Mouse (Mus musculus): ENCODE measurements at regions not wholly inside any gene's neighbourhood (a gene's known extent, or its start where the extent isn't known, plus 50 kb on each side); places are given as distances from the start of the nearest gene placed in this dataset.

- DNase-seq (ENCODE audit: low read depth, low spot score), result no peak
Measured at GRCm38 (mm10) chr12:13834723-13835122, 317.1 kb downstream of the Fam84a start.

- DNase-seq (ENCODE audit: low read depth, low spot score), result no peak
Measured at GRCm38 (mm10) chr12:13825899-13826298, 326.0 kb downstream of the Fam84a start.

GRCm38 (mm10) chr12:13815500-13815899 lies 336.4 kb downstream of the Fam84a start:
- no peak for DNase-seq (ENCODE audit: low read depth, low spot score)

GRCm38 (mm10) chr12:13810155-13810515 lies 341.7 kb downstream of the Fam84a start:
- DNase-seq (ENCODE audit: low read depth, low spot score), result no peak

GRCm38 (mm10) chr12:13809291-13810154 lies 342.3 kb downstream of the Fam84a start:
- no peak for DNase-seq (ENCODE audit: low read depth, low spot score)

- no peak for DNase-seq (ENCODE audit: low read depth, low spot score)
Measured at GRCm38 (mm10) chr12:13779752-13780151, 372.1 kb downstream of the Fam84a start.

- DNase-seq (ENCODE audit: low read depth, low spot score), result no peak
Measured at GRCm38 (mm10) chr12:13776687-13777086, 375.2 kb downstream of the Fam84a start.

GRCm38 (mm10) chr12:13769696-13770095 lies 382.2 kb downstream of the Fam84a start:
- no peak for DNase-seq (ENCODE audit: low read depth, low spot score)

- no peak for DNase-seq (ENCODE audit: low read depth, low spot score)
Measured at GRCm38 (mm10) chr12:13769156-13769555, 382.7 kb downstream of the Fam84a start.

GRCm38 (mm10) chr12:13766486-13766885 lies 385.4 kb downstream of the Fam84a start:
- DNase-seq (ENCODE audit: low read depth, low spot score), result no peak

GRCm38 (mm10) chr12:13753878-13754277 lies 398.0 kb downstream of the Fam84a start:
- no peak for DNase-seq (ENCODE audit: low read depth, low spot score)

GRCm38 (mm10) chr12:13744323-13744931 lies 407.4 kb downstream of the Fam84a start:
- DNase-seq (ENCODE audit: low read depth, low spot score), result no peak

- no peak for DNase-seq (ENCODE audit: low read depth, low spot score)
Measured at GRCm38 (mm10) chr12:13729901-13730637, 421.8 kb downstream of the Fam84a start.

- no peak for DNase-seq (ENCODE audit: low read depth, low spot score)
Measured at GRCm38 (mm10) chr12:13728986-13729385, 422.9 kb downstream of the Fam84a start.

GRCm38 (mm10) chr12:13724511-13724910 lies 427.3 kb downstream of the Fam84a start:
- no peak for DNase-seq (ENCODE audit: low read depth, low spot score)

GRCm38 (mm10) chr12:13709806-13710205 lies 440.9 kb downstream of the Nbas start:
- no peak for DNase-seq (ENCODE audit: low read depth, low spot score)

GRCm38 (mm10) chr12:13707747-13708146 lies 438.8 kb downstream of the Nbas start:
- DNase-seq (ENCODE audit: low read depth, low spot score), result no peak

GRCm38 (mm10) chr12:13706510-13706909 lies 437.6 kb downstream of the Nbas start:
- peak; percentile 20 for DNase-seq (ENCODE audit: low read depth, low spot score)

- DNase-seq (ENCODE audit: low read depth, low spot score), result no peak
Measured at GRCm38 (mm10) chr12:13703604-13704003, 434.7 kb downstream of the Nbas start.

- DNase-seq (ENCODE audit: low read depth, low spot score), result no peak
Measured at GRCm38 (mm10) chr12:13699858-13700257, 430.9 kb downstream of the Nbas start.

- no peak for DNase-seq (ENCODE audit: low read depth, low spot score)
Measured at GRCm38 (mm10) chr12:13698834-13699233, 429.9 kb downstream of the Nbas start.

GRCm38 (mm10) chr12:13691394-13692165 lies 422.6 kb downstream of the Nbas start:
- DNase-seq (ENCODE audit: low read depth, low spot score), result no peak

Measured in retina, postnatal 7 days (tissue).